Mouse (Mus musculus) 3T3-L1 (cell line): ENCODE data around the gene Taf9.
A peak's percentile ranks its signal among the peaks of the same experiment; 100 is the strongest.

Source experiments
- DNase-seq: peaks from one replicate; pipeline ENCODE4 v3.0.0-alpha.2; 2015; ENCODE audit warnings: low read depth, low spot score

The Taf9 gene

DNA sequence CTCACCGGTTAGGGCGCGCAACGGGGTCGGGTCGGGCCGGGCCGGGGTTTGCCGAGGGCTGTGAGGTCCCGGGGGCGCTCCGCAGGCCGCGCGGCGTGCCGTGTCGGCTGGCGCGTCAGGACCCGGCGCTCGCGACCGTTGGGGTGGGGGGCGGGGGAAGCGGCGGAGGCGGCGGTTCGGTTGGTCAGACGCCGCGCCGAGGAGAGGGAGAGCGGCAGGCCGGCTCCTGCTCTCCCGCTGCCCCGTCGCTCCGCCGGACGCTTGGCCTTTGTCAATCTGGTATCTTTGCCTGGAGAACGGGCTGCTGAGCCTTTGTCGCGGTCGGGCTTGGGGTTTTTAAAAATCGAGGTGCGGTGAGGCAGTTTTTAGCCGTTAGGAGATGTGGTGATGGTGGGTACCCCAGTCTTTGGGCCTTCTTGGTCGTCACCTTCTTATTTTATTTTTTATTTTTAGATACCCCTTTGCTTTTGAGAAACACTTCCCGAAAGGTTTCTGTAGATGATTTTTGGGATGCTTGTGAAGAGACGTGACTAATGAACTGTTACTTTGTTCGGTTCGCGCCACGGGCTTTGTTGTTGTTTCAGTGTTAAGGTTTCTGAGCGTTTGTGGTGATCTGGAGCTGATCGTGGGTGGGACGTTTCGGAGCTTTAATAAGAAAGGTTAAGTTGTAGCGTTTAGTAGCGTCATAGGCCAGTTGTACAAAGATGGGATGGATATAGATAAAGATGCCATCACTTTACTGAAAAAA lies at the start of gene Taf9:
Gene Taf9, plus strand, starts transcription at position 141 of the 748 bp plus-strand sequence.
- DNase-seq: peak; percentile 56

- no peak for DNase-seq
Measured at GRCm38 (mm10) chr13:100602239-100602902, 49.0 kb upstream of the Taf9 start.

- DNase-seq: no peak
Measured at GRCm38 (mm10) chr13:100603031-100603737, 48.2 kb upstream of the Taf9 start.

DNA sequence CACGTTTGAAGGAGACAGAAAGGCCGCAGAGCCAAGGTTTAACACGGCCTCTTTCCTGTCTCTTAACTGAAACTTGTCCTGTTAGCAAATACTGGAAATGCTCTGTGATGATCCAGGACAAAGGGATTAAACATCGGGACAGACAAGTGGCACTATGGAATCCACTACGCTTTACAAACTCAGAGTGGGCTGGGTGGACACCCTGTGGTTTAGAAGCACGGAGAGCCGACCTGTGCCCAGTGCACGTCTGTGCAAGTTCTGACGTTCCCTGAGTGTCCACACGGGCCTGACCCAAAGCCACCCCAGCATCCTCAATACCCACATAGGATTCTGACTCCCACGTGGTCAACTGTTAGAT lies 47.7 kb upstream of the Taf9 start:
- DNase-seq: no peak

DNA sequence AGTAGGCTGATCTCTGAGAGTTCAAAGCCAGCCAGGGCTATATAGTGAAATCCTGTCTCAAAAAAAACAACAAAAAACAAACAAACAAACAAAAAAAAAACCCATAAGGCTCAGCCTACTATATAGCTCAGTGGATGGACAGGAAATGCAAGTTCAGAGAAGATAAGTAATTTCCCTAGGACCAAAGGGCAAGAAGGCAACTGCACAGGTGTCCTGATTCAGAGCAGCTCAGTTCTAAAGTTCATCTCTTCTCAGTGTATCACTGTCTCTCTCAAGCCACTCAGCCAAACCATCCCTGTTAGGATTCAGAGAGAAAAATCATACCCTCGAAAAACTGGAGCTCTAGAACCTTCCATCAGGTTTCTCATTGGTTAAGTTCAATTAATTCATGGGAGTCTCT lies 45.5 kb upstream of the Taf9 start:
- no peak for DNase-seq

GRCm38 (mm10) chr13:100607756-100608155 lies 43.6 kb upstream of the Taf9 start:
- peak; percentile 31 for DNase-seq

- no peak for DNase-seq
Measured at GRCm38 (mm10) chr13:100611266-100611665, 40.1 kb upstream of the Taf9 start.

- no peak for DNase-seq
Measured at GRCm38 (mm10) chr13:100612251-100612650, 39.1 kb upstream of the Taf9 start.

DNA sequence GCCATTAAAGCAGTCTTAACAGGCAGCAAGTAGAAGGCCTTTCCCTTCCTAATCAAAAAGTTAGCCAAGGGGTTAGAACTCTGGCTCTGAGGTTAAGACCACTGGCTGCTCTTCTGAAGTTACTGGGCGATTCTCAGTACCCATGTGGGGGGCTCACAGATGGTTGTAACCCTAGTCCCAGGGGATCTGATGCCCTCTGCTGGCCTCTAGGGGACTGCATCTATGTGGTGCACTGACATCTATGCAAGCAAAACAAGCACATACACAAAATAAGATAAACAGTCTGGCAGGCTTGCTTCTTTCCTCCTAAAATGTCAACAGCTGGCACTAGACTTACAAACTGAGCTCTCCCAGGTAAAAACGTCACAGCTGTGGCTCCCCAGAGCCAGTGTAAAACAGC lies 38.5 kb upstream of the Taf9 start:
- DNase-seq: peak; percentile 3

GRCm38 (mm10) chr13:100616181-100617087 lies 34.9 kb upstream of the Taf9 start, which contains the start of gene Marveld2:
Gene Marveld2, minus strand, starts transcription at chr13:100616971.
- no peak for DNase-seq

DNA sequence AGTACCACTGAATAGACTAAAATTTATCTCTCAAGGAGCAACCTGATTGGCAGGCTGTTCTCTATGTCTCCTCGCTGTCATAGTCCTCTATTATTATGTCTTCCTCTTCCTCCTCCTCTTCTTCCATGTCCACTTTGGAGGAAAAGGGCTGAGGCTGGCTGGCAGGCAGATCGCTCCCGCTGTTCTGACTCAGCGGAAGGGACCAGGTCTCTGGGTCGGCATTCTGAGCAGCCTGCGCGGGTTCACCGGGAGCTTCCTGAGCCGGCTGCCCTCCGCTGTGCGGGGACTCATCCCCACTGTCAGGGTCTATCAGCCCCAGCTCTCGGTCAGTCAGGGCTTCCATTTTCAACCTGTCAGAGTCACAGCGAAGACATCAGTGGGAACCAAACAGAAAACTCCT lies 33.8 kb upstream of the Taf9 start:
- no peak for DNase-seq

GRCm38 (mm10) chr13:100622241-100622640 lies 29.1 kb upstream of the Taf9 start:
- DNase-seq: no peak

- DNase-seq: no peak
Measured at GRCm38 (mm10) chr13:100634106-100634691, 17.2 kb upstream of the Taf9 start.

DNA sequence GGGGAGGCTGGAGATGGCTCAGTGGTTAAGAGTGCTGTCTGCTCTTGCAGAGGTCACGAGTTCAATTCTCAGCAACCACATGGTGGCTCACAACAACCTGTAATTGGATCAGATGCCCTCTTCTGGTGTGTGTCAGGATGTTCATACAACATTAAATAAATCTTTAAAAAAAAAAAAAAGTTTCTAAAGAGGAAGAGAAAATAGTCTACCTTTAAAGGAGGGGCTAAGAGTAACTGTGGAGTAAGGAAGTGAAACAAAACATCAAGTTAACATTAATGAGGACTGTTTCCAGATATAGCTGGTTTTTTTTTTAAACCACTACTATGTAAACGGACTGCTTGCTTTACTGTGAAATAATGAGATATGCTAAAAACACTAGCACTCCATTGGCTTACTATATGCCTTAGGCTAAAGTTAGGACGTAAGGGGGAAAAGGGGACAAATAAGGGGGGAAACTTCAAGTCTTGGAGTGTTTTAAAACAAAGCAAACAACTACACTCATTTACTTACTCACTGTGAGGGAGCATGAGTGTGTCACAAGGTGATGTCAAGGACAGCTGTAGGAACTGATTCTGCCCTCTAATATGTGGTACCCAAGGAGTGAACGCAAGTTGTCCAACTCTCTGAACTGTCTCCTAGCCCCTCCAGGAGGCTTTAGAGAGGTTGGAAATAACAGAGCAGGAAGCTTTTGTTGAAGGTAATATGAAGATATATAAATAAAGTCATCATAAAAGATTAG lies 8.7 kb upstream of the Taf9 start:
- peak; percentile 9 for DNase-seq

DNA sequence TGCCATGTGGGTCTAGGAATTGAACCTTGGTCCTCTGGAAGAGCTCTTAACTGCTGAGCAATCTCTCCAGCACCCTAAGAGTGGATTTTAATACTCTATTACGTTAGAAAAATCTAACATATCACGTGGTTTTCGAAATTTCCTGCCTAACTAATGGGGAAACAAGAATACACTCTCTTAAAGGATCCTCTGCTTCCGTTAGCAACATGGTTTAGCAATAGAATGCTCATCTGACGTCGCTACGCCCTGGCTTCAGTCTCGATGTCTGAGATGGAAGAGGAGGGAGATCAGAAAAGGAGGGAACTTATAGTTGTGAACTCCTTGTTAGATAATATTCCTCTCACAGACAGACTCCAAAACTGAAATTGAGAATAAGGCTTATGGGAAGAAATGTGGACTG lies 3.2 kb upstream of the Taf9 start:
- no peak for DNase-seq

GRCm38 (mm10) chr13:100650550-100651438 lies 585 bp upstream of the Taf9 start, which contains the start of the genes Ak6 and Rad17:
Gene Ak6, plus strand, starts transcription at chr13:100650979.
Gene Rad17, minus strand, starts transcription at chr13:100651051.
- DNase-seq: peak; percentile 85

DNA sequence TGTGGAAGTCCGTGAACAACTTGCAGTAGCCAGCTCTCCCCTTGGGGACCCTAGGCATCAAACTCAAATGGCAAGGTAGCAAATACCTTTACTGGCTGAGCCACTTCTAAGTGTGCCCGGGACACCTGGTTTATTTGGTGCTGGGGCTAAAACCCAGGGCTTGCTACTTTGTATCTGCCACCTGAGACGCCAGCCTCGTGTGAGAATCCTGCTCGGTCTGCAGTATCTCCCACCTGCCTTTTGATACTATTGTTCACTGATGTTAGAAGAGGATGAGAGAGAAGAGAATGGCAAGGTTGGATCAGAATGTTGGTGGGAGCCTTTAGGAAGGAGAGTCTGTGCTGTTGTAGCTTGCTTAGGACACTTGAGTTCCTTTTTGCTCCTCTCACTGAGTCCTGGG lies 6.7 kb downstream of the Taf9 start:
- no peak for DNase-seq

DNA sequence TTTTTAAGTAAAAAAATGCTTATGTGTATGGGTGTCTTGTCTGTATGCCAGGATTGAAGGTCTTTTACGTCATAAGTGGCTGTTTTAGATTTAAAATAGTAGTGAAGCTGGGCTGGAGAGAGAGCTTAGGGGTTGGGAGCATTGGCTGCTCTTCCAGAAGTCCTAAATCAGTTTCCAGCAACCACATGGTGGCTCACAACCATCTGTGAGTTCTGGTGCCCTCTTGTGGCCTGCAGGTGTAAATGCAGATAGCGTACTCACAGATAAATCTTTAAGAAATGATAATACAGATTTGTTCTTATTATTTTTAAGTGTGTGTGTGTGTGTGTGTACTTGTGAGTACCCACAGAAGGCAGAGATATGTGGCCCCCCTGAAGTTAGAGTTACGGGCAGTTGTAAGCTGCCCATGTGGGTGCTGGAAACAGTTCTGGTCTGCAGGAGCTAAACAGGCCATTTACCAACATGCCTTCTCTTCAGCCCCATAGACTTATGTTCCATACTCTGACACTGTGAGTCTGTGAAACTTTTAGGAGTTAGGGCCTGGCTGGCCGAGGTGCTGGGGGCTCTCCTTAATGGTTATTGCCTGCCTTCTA lies 8.6 kb downstream of the Taf9 start:
- peak; percentile 83 for DNase-seq
